Mouse (Mus musculus): ENCODE measurements around the gene Rtl8a. TPM values are rescaled to one million over a fixed set of nuclear protein-coding genes. Genes with fewer than 3 reads are reported as not detected.
"Not testable (repeated sequence)": the region's sequence is repeated elsewhere in the genome, so short reads cannot be mapped to it uniquely, and the experiment has no call there.

Gene Rtl8a
- 10 to 100 TPM; 55.5 to 73.8 TPM for total RNA-seq (2021)
- long read RNA-seq, experiment 1, transcript Rtl8a-201 (1 exons, 1,195 nt) = major isoform, 45 of 45 reads
- long read RNA-seq, experiment 1, partial matches to known transcripts = 0 of 45 reads
- long read RNA-seq, experiment 1, other reads (novel, unspliced or antisense) = 0 of 45 reads
- long read RNA-seq, experiment 2, transcript Rtl8a-201 (1 exons, 1,195 nt) = major isoform, 23 of 23 reads
- long read RNA-seq, experiment 2, partial matches to known transcripts = 0 of 23 reads
- long read RNA-seq, experiment 2, other reads (novel, unspliced or antisense) = 0 of 23 reads

- Histone ChIP-seq H3K4me3 (peak within 1 kb of the TSS; percentile 61), H3K27ac (peak within 1 kb of the TSS; percentile 78)
- DNase-seq = peak; percentile 86
- intact Hi-C loops (cut with DNase I) = not testable (repeated sequence)
Observed at GRCm38 (mm10) chrX:53642980-53643961, at the start of gene Rtl8a. Gene Rtl8a (minus strand): TSS chrX:53643682.

GRCm38 (mm10) chrX:53693141-53693540, 49.7 kb upstream of the Rtl8a start:
- DNase-seq = no peak
- intact Hi-C loops (cut with DNase I) = no loop called here
- TF ChIP-seq CTCF (IDR thresholded peaks at IDR 0.05) = no peak
- no peak overlapping the region for H3K27ac ChIP-seq
- H3K4me3 ChIP-seq = no peak overlapping the region

GRCm38 (mm10) chrX:53692065-53692464, 48.6 kb upstream of the Rtl8a start:
- intact Hi-C loops (cut with DNase I) = no loop called here
- TF ChIP-seq CTCF (IDR thresholded peaks at IDR 0.05) = no peak

GRCm38 (mm10) chrX:53684676-53685075, 41.2 kb upstream of the Rtl8a start:
- H3K4me3 ChIP-seq; H3K27ac ChIP-seq; DNase-seq; intact Hi-C loops (cut with DNase I): not testable (repeated sequence)

More at GRCm38 (mm10) chrX:53692065-53692464, 48.6 kb upstream of the Rtl8a start:
- Histone ChIP-seq H3K27ac (no peak overlapping the region), H3K4me3 (no peak overlapping the region)
- DNase-seq = no peak

GRCm38 (mm10) chrX:53682650-53683049, 39.2 kb upstream of the Rtl8a start:
- DNase-seq; intact Hi-C loops (cut with DNase I); H3K4me3 ChIP-seq; H3K27ac ChIP-seq: not testable (repeated sequence)

- H3K4me3 ChIP-seq; H3K27ac ChIP-seq; intact Hi-C loops (cut with DNase I): not testable (repeated sequence)
- peak; percentile 59 for TF ChIP-seq CTCF (IDR thresholded peaks at IDR 0.05)
- peak; percentile 61 for DNase-seq
Observed at GRCm38 (mm10) chrX:53676943-53677342, 33.5 kb upstream of the Rtl8a start.

GRCm38 (mm10) chrX:53670696-53671095, 27.2 kb upstream of the Rtl8a start:
- intact Hi-C loops (cut with DNase I); DNase-seq: not testable (repeated sequence)
- Histone ChIP-seq H3K27ac (peak overlapping the region; percentile 66), H3K4me3 (peak overlapping the region; percentile 59)

GRCm38 (mm10) chrX:53670294-53670693, 26.8 kb upstream of the Rtl8a start, which contains the start of gene Rtl8b:
Gene Rtl8b (minus strand): TSS chrX:53670408.
- TF ChIP-seq CTCF (IDR thresholded peaks at IDR 0.05) = no peak
- peak; percentile 86 for DNase-seq
- peak within 1 kb of the TSS; percentile 59 for H3K4me3 ChIP-seq
- H3K27ac ChIP-seq = peak within 1 kb of the TSS; percentile 66
- intact Hi-C loops (cut with DNase I) = no loop called here

- H3K27ac ChIP-seq; intact Hi-C loops (cut with DNase I); DNase-seq: not testable (repeated sequence)
- H3K4me3 ChIP-seq = peak overlapping the region; percentile 59
Observed at GRCm38 (mm10) chrX:53669557-53670270, 26.2 kb upstream of the Rtl8a start.

- intact Hi-C loops (cut with DNase I); H3K4me3 ChIP-seq; DNase-seq; H3K27ac ChIP-seq: not testable (repeated sequence)
Observed at GRCm38 (mm10) chrX:53652917-53653316, 9.4 kb upstream of the Rtl8a start.

GRCm38 (mm10) chrX:53645885-53646284, 2.4 kb upstream of the Rtl8a start:
- Histone ChIP-seq H3K4me3 (no peak overlapping the region), H3K27ac (peak overlapping the region; percentile 61)
- TF ChIP-seq CTCF (IDR thresholded peaks at IDR 0.05) = no peak
- intact Hi-C loops (cut with DNase I) = no loop called here
- DNase-seq = no peak

- Histone ChIP-seq H3K27ac (peak overlapping the region; percentile 49; the same call in 1 of the 2 replicates), H3K4me3 (peak overlapping the region; percentile 61)
- DNase-seq; intact Hi-C loops (cut with DNase I): not testable (repeated sequence)
Observed at GRCm38 (mm10) chrX:53642604-53642979, 890 bp downstream of the Rtl8a start.

GRCm38 (mm10) chrX:53638107-53638506, 5.4 kb downstream of the Rtl8a start:
- H3K27ac ChIP-seq; intact Hi-C loops (cut with DNase I); H3K4me3 ChIP-seq; DNase-seq: not testable (repeated sequence)

GRCm38 (mm10) chrX:53611395-53611794, 32.1 kb downstream of the Rtl8a start:
- DNase-seq; intact Hi-C loops (cut with DNase I); H3K4me3 ChIP-seq: not testable (repeated sequence)
- peak overlapping the region; percentile 46; the same call in 1 of the 2 replicates for H3K27ac ChIP-seq

Data from gastrocnemius, adult 2 months (tissue).